Mouse (Mus musculus) left cerebral cortex, adult 8-10 months (tissue): ENCODE measurements around the gene Limk2. TPM values are rescaled to one million over a fixed set of nuclear protein-coding genes. Genes with fewer than 3 reads are reported as not detected.
A peak's percentile ranks its signal among the peaks of the same experiment; 100 is the strongest.

Experiments used
- DNase-seq, 2 experiments: peaks; one replicate each; pipeline ENCODE4 v3.0.0; 2022; ENCODE audit warnings: low spot score in 2 of 2
- total RNA-seq, 4 experiments: library from RNA; stranded (reverse); gene quantifications; 2 replicates each; pipeline ENCODE4 v1.2.4; 2022

Limk2 gene
- total RNA-seq, 4 experiments from 2014 or later, result 93.4 to 107 (median 97.0) TPM

- peak in 1 of 2 experiments; percentile 52 for DNase-seq
These were observed 106.6 kb downstream of the Limk2 start for GRCm38 (mm10) chr11:3302385-3302784.

- DNase-seq, result no peak
These were observed 107.9 kb downstream of the Limk2 start for GRCm38 (mm10) chr11:3301075-3301474.

- DNase-seq, result no peak
These were observed 110.2 kb downstream of the Limk2 start for GRCm38 (mm10) chr11:3298813-3299185.

GRCm38 (mm10) chr11:3297871-3298812, 110.8 kb downstream of the Limk2 start:
- no peak for DNase-seq

- DNase-seq, result no peak
These were observed 112.9 kb downstream of the Limk2 start for GRCm38 (mm10) chr11:3296056-3296455.

- DNase-seq, result no peak
These were observed 114.3 kb downstream of the Limk2 start for GRCm38 (mm10) chr11:3294641-3295040.

Other genes with a start within 250 kb of the Limk2 start
- gene Sfi1, start 215.7 kb downstream of the Limk2 start, total RNA-seq, result 10 to 100 TPM; 64.1 to 80.1 (median 68.9) TPM
- 10 to 100 TPM; 65.9 to 74.7 (median 68.8) TPM for gene Eif4enif1, start 206.8 kb downstream of the Limk2 start, total RNA-seq
- 10 to 100 TPM; 95.6 to 98.8 (median 96.9) TPM for gene Drg1, start 142.8 kb downstream of the Limk2 start, total RNA-seq
- 10 to 100 TPM; 53.4 to 57.4 (median 54.1) TPM for gene Patz1, start 120.3 kb downstream of the Limk2 start, total RNA-seq
- gene Pik3ip1, start 78.8 kb downstream of the Limk2 start, total RNA-seq, result 10 to 100 TPM; 40.3 to 44.5 (median 42.4) TPM
- 10 to 100 TPM; 28.9 to 31.4 (median 30.0) TPM for gene Rnf185, start 43.2 kb upstream of the Limk2 start, total RNA-seq
- 1 to 10 TPM; 2.3 to 3.5 (median 2.7) TPM for gene Pla2g3, start 79.1 kb upstream of the Limk2 start, total RNA-seq
- gene Inpp5j, start 95.6 kb upstream of the Limk2 start, total RNA-seq, result 10 to 100 TPM; 49.4 to 55.6 (median 53.8) TPM
- gene Selenom, start 105.5 kb upstream of the Limk2 start, total RNA-seq, result 100 to 1,000 TPM; 149 to 172 (median 160) TPM
- 10 to 100 TPM in 1 of 4 experiments, 1 to 10 TPM in 3; 5.2 to 11.0 (median 7.2) TPM for gene Smtn, start 131.4 kb upstream of the Limk2 start, total RNA-seq
- gene Morc2a, start 240.0 kb upstream of the Limk2 start, total RNA-seq, result 10 to 100 TPM; 39.4 to 41.7 (median 40.8) TPM